Mouse (Mus musculus) cerebellum, postnatal 4 days (tissue): ENCODE measurements at regions not wholly inside any gene's neighbourhood (a gene's known extent, or its start where the extent isn't known, plus 50 kb on each side); places are given as distances from the start of the nearest gene placed in this dataset.
A peak's percentile ranks its signal among the peaks of the same experiment; 100 is the strongest.

Source experiments
- DNase-seq, 2 experiments: peaks; one replicate each; pipeline ENCODE4 v3.0.0; 2022; ENCODE audit warnings: low spot score in 2 of 2, mixed read lengths in 1 of 2

GRCm38 (mm10) chr1:42755958-42756357 lies 60.4 kb downstream of the Pou3f3 start:
- no peak for DNase-seq

- no peak for DNase-seq
Observed at GRCm38 (mm10) chr1:42756497-42756896, 60.9 kb downstream of the Pou3f3 start.

GRCm38 (mm10) chr1:42763447-42763846 lies 67.9 kb downstream of the Pou3f3 start:
- DNase-seq: no peak

GRCm38 (mm10) chr1:42764048-42764447 lies 68.5 kb downstream of the Pou3f3 start:
- no peak for DNase-seq

GRCm38 (mm10) chr1:42770085-42770484 lies 74.5 kb downstream of the Pou3f3 start:
- DNase-seq: no peak

- DNase-seq: no peak
Observed at GRCm38 (mm10) chr1:42772000-42772399, 76.4 kb downstream of the Pou3f3 start.

- DNase-seq: no peak
Observed at GRCm38 (mm10) chr1:42773851-42774464, 77.1 kb upstream of the Mrps9 start.

- DNase-seq: no peak
Observed at GRCm38 (mm10) chr1:42774971-42775892, 75.8 kb upstream of the Mrps9 start.

- no peak for DNase-seq
Observed at GRCm38 (mm10) chr1:42775893-42776287, 75.1 kb upstream of the Mrps9 start.

GRCm38 (mm10) chr1:42777416-42777815 lies 73.6 kb upstream of the Mrps9 start:
- DNase-seq: no peak

GRCm38 (mm10) chr1:42779761-42780160 lies 71.3 kb upstream of the Mrps9 start:
- DNase-seq: peak in 1 of 2 experiments; percentile 52

- no peak for DNase-seq
Observed at GRCm38 (mm10) chr1:42780266-42780665, 70.8 kb upstream of the Mrps9 start.

GRCm38 (mm10) chr1:42781533-42781932 lies 69.5 kb upstream of the Mrps9 start:
- no peak for DNase-seq

- no peak for DNase-seq
Observed at GRCm38 (mm10) chr1:42783072-42783672, 67.9 kb upstream of the Mrps9 start.

- no peak for DNase-seq
Observed at GRCm38 (mm10) chr1:42787240-42787639, 63.8 kb upstream of the Mrps9 start.

- no peak for DNase-seq
Observed at GRCm38 (mm10) chr1:42788413-42788812, 62.6 kb upstream of the Mrps9 start.
